Mouse (Mus musculus) heart, postnatal 0 days (tissue): ENCODE data around the gene 4930470P17Rik.

Source experiments
- CTCF ChIP-seq: IDR thresholded peaks from 2 replicates; pipeline ENCODE4 v1.5.1; 2016; ENCODE audit warnings: antibody characterized with exemption, control low read depth, low read depth
- EP300 ChIP-seq: IDR thresholded peaks from 2 replicates; pipeline ENCODE4 v1.6.1; 2016; ENCODE audit warnings: antibody characterized with exemption, low read depth

DNA sequence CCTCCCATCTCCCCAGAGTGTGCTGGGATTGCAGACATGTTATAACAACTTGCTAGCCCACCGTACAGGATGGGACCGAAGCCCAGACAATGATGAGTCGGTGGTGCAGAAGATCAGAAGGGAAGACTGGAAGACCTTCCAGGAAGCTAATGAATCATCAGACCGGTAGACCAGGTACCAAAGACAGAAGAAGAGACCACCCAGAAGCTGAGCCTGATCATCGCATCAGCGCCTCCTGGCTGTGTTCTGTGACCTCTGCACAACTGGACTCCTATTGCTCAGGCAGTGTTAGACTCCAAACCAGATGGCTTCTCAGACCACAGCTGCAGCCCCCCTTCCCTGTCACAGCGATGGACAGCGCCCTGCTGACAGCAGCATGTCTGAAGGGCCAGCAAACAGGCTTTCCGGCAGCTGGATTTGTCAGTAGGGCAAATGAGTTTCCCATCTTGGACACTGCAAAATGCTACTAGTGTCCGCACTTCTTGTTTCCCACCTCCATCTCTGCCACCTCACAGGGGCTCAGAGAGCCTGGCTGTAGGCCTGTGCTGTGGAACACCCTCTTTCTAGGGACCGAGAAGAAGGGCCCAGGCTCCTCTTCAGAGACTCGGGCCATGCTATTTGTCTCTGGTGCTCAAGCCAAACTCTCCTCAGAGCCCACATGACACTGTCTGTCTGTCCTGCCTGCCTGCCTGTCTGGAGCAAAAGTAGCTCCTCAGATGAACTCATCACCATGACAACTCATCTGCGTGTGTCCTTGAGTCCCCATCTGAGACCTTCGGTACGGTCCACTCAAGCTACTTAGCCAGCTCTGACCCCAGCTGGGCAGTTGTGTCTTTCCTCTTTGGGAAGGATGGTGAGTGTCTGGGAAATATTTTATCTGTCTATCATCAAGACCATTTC, 37.6 kb downstream of the 4930470P17Rik start:
- TF ChIP-seq CTCF (no peak), EP300 (no peak)
